Mouse (Mus musculus): ENCODE measurements at regions not wholly inside any gene's neighbourhood (a gene's known extent, or its start where the extent isn't known, plus 50 kb on each side); places are given as distances from the start of the nearest gene placed in this dataset.

DNA sequence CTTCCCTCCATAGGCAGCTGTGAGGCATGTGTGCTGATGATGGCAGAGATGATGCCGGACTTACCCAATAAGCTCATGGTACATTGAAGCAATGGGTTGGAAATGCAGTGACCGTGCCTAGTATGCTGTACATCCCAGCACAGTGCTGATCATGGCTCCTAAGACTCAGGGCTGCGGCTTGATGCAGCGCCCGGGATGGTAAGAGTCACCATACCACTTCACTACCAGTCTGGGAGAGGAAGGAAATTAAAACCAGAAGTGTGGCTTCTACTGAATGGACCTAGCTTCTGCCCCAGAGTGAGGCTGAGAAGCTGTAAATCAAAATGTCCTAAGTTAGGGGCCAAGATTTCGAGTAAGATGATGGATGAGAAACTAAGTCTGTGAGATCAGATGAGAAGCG is 420.0 kb downstream of the Rps24 start:
- peaks cover under 1% of the 10 kb centered on the region; the same call in 1 of the 2 replicates for H3K4me1 ChIP-seq (ENCODE audit: control insufficient read depth, insufficient read depth, low read length)
- no peaks in the 10 kb centered on the region for H3K9me3 ChIP-seq (ENCODE audit: control insufficient read depth, low read length)
- H3K36me3 ChIP-seq (ENCODE audit: control insufficient read depth, insufficient read depth, low read length) = no peaks in the 10 kb centered on the region
- 82% methylated on average over 7 of the region's 7 CpGs for WGBS
- no peaks in the 10 kb centered on the region for H3K27me3 ChIP-seq (replicated peaks; ENCODE audit: control insufficient read depth, insufficient read depth, low read length)
- no peak overlapping the region for H3K4me2 ChIP-seq (ENCODE audit: low read depth, low read length)
- ATAC-seq = no peak
- no peak overlapping the region for H3K9ac ChIP-seq (ENCODE audit: low read depth, low read length)
- no peak overlapping the region for H3K4me3 ChIP-seq (ENCODE audit: low read length)
- H3K27ac ChIP-seq (ENCODE audit: low read length) = no peak overlapping the region

DNA sequence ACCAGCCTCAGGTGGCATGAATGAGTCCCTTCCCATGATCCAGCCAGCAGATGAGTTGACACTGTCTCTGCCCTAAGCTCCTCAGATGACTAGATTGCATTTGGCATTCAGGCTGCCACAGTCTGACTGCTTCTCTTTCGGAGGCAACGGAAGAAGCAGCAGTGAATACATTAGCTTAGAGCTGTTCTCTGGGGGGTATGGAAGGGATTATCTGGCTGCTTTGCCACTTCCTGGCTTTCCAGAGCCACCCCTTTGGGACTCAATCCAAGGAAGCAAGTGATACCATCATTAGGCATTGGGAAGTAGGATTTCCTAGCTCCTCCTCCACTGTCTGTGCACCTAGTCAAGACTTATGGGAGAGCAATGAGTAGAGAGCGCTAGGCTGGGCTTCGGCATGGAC is 421.5 kb downstream of the Rps24 start:
- 86% methylated on average over 4 of the region's 4 CpGs for WGBS
- H3K4me3 ChIP-seq (ENCODE audit: low read length) = no peak overlapping the region
- H3K27ac ChIP-seq (ENCODE audit: low read length) = no peak overlapping the region
- H3K9me3 ChIP-seq (ENCODE audit: control insufficient read depth, low read length) = no peaks in the 10 kb centered on the region
- no peak for ATAC-seq
- H3K4me2 ChIP-seq (ENCODE audit: low read depth, low read length) = no peak overlapping the region
- H3K27me3 ChIP-seq (replicated peaks; ENCODE audit: control insufficient read depth, insufficient read depth, low read length) = no peaks in the 10 kb centered on the region
- no peak overlapping the region for H3K9ac ChIP-seq (ENCODE audit: low read depth, low read length)
- no peaks in the 10 kb centered on the region for H3K36me3 ChIP-seq (ENCODE audit: control insufficient read depth, insufficient read depth, low read length)
- no peaks in the 10 kb centered on the region for H3K4me1 ChIP-seq (ENCODE audit: control insufficient read depth, insufficient read depth, low read length)

GRCm38 (mm10) chr14:24911621-24912020 is 424.7 kb downstream of the Rps24 start:
- WGBS = 70% methylated on average over 6 of the region's 6 CpGs
- Histone ChIP-seq H3K4me2 (ENCODE audit: low read depth, low read length) (no peak overlapping the region), H3K9ac (ENCODE audit: low read depth, low read length) (no peak overlapping the region), H3K4me3 (ENCODE audit: low read length) (no peak overlapping the region), H3K27ac (ENCODE audit: low read length) (0 out of 2 replicates have a peak overlapping the region, but pooled peaks have one; percentile 0), H3K27me3 (replicated peaks; ENCODE audit: control insufficient read depth, insufficient read depth, low read length) (no peaks in the 10 kb centered on the region), H3K9me3 (ENCODE audit: control insufficient read depth, low read length) (no peaks in the 10 kb centered on the region), H3K36me3 (ENCODE audit: control insufficient read depth, insufficient read depth, low read length) (no peaks in the 10 kb centered on the region), H3K4me1 (ENCODE audit: control insufficient read depth, insufficient read depth, low read length) (no peaks in the 10 kb centered on the region)
- ATAC-seq = peak; percentile 50; the same call in 1 of the 2 replicates

DNA sequence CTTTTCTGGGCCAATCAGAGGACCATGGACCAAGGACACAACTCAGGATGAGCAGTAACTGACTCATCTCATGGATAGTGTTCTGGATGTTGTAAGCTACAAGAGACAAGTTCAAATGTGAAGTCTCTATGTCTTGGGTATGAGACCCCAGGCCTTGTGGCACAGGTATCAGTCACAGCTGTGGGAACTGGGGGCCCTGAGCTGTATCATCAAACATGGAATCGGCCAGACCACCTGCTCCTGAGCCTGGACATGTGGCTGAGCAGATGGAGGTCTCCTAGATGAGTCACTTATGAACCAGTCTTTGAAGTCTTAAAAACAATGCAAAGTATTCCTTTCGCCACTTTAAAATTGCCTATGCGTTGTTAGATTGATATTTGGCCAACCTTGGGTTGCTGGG is 432.1 kb downstream of the Rps24 start:
- Histone ChIP-seq H3K4me2 (ENCODE audit: low read depth, low read length) (no peak overlapping the region), H3K4me3 (ENCODE audit: low read length) (no peak overlapping the region), H3K9me3 (ENCODE audit: control insufficient read depth, low read length) (no peaks in the 10 kb centered on the region), H3K9ac (ENCODE audit: low read depth, low read length) (no peak overlapping the region), H3K4me1 (ENCODE audit: control insufficient read depth, insufficient read depth, low read length) (no peaks in the 10 kb centered on the region), H3K27me3 (replicated peaks; ENCODE audit: control insufficient read depth, insufficient read depth, low read length) (no peaks in the 10 kb centered on the region), H3K27ac (ENCODE audit: low read length) (no peak overlapping the region), H3K36me3 (ENCODE audit: control insufficient read depth, insufficient read depth, low read length) (no peaks in the 10 kb centered on the region)
- ATAC-seq = no peak
- WGBS = 85% methylated on average over 3 of the region's 3 CpGs

GRCm38 (mm10) chr14:24922006-24922405 is 435.1 kb downstream of the Rps24 start:
- Histone ChIP-seq H3K27me3 (replicated peaks; ENCODE audit: control insufficient read depth, insufficient read depth, low read length) (no peaks in the 10 kb centered on the region), H3K4me1 (ENCODE audit: control insufficient read depth, insufficient read depth, low read length) (no peaks in the 10 kb centered on the region), H3K27ac (ENCODE audit: low read length) (no peak overlapping the region), H3K9ac (ENCODE audit: low read depth, low read length) (no peak overlapping the region), H3K36me3 (ENCODE audit: control insufficient read depth, insufficient read depth, low read length) (no peaks in the 10 kb centered on the region), H3K4me3 (ENCODE audit: low read length) (no peak overlapping the region), H3K9me3 (ENCODE audit: control insufficient read depth, low read length) (no peaks in the 10 kb centered on the region), H3K4me2 (ENCODE audit: low read depth, low read length) (no peak overlapping the region)
- 58% methylated on average over 10 of the region's 10 CpGs for WGBS
- no peak for ATAC-seq

- H3K4me1 ChIP-seq (ENCODE audit: control insufficient read depth, insufficient read depth, low read length) = no peaks in the 10 kb centered on the region
- H3K27me3 ChIP-seq (replicated peaks; ENCODE audit: control insufficient read depth, insufficient read depth, low read length) = no peaks in the 10 kb centered on the region
- no peak overlapping the region for H3K4me3 ChIP-seq (ENCODE audit: low read length)
- no peak overlapping the region for H3K4me2 ChIP-seq (ENCODE audit: low read depth, low read length)
- ATAC-seq = no peak
- H3K9ac ChIP-seq (ENCODE audit: low read depth, low read length) = no peak overlapping the region
- H3K9me3 ChIP-seq (ENCODE audit: control insufficient read depth, low read length) = no peaks in the 10 kb centered on the region
- WGBS = 63% methylated on average over 3 of the region's 3 CpGs
- H3K36me3 ChIP-seq (ENCODE audit: control insufficient read depth, insufficient read depth, low read length) = no peaks in the 10 kb centered on the region
- H3K27ac ChIP-seq (ENCODE audit: low read length) = no peak overlapping the region
Observed at GRCm38 (mm10) chr14:24924561-24924960, 437.6 kb downstream of the Rps24 start.

GRCm38 (mm10) chr14:24926086-24927048 is 439.4 kb downstream of the Rps24 start:
- no peak overlapping the region for H3K4me3 ChIP-seq (ENCODE audit: low read length)
- no peaks in the 10 kb centered on the region for H3K9me3 ChIP-seq (ENCODE audit: control insufficient read depth, low read length)
- H3K27ac ChIP-seq (ENCODE audit: low read length) = no peak overlapping the region
- no peaks in the 10 kb centered on the region for H3K27me3 ChIP-seq (replicated peaks; ENCODE audit: control insufficient read depth, insufficient read depth, low read length)
- WGBS = 54% methylated on average over 11 of the region's 11 CpGs
- no peak for ATAC-seq
- H3K4me2 ChIP-seq (ENCODE audit: low read depth, low read length) = no peak overlapping the region
- H3K9ac ChIP-seq (ENCODE audit: low read depth, low read length) = no peak overlapping the region
- H3K4me1 ChIP-seq (ENCODE audit: control insufficient read depth, insufficient read depth, low read length) = no peaks in the 10 kb centered on the region
- H3K36me3 ChIP-seq (ENCODE audit: control insufficient read depth, insufficient read depth, low read length) = no peaks in the 10 kb centered on the region

- no peaks in the 10 kb centered on the region for H3K9me3 ChIP-seq (ENCODE audit: control insufficient read depth, low read length)
- no peak for ATAC-seq
Observed at GRCm38 (mm10) chr14:24928726-24929125, 441.8 kb downstream of the Rps24 start.

GRCm38 (mm10) chr14:24930251-24930650 is 443.3 kb downstream of the Rps24 start:
- Histone ChIP-seq H3K4me3 (ENCODE audit: low read length) (no peak overlapping the region), H3K4me2 (ENCODE audit: low read depth, low read length) (no peak overlapping the region), H3K27me3 (replicated peaks; ENCODE audit: control insufficient read depth, insufficient read depth, low read length) (no peaks in the 10 kb centered on the region), H3K27ac (ENCODE audit: low read length) (no peak overlapping the region), H3K36me3 (ENCODE audit: control insufficient read depth, insufficient read depth, low read length) (no peaks in the 10 kb centered on the region), H3K4me1 (ENCODE audit: control insufficient read depth, insufficient read depth, low read length) (no peaks in the 10 kb centered on the region), H3K9me3 (ENCODE audit: control insufficient read depth, low read length) (no peaks in the 10 kb centered on the region), H3K9ac (ENCODE audit: low read depth, low read length) (no peak overlapping the region)
- WGBS = 31% methylated on average over 7 of the region's 7 CpGs
- no peak for ATAC-seq

More at GRCm38 (mm10) chr14:24928726-24929125, 441.8 kb downstream of the Rps24 start:
- Histone ChIP-seq H3K36me3 (ENCODE audit: control insufficient read depth, insufficient read depth, low read length) (no peaks in the 10 kb centered on the region), H3K4me1 (ENCODE audit: control insufficient read depth, insufficient read depth, low read length) (no peaks in the 10 kb centered on the region), H3K27ac (ENCODE audit: low read length) (no peak overlapping the region), H3K9ac (ENCODE audit: low read depth, low read length) (no peak overlapping the region), H3K4me3 (ENCODE audit: low read length) (no peak overlapping the region), H3K27me3 (replicated peaks; ENCODE audit: control insufficient read depth, insufficient read depth, low read length) (no peaks in the 10 kb centered on the region), H3K4me2 (ENCODE audit: low read depth, low read length) (no peak overlapping the region)
- WGBS = 68% methylated on average over 3 of the region's 3 CpGs

All from intestine, embryonic 16.5 days (tissue).